Mouse (Mus musculus): ENCODE results near the gene Gdf15. TPM values are rescaled to one million over a fixed set of nuclear protein-coding genes. Genes with fewer than 3 reads are reported as not detected.
A peak's percentile ranks its signal among the peaks of the same experiment; 100 is the strongest.

Gene Gdf15
- polyA plus RNA-seq, 1 experiment from 2014 or later: 0.22 TPM

GRCm38 (mm10) chr8:70622220-70622619, 10.0 kb downstream of the Gdf15 start:
- no peak for ATAC-seq (ENCODE audit: low FRiP score)
- Histone ChIP-seq H3K9ac (replicated peaks) (no peak overlapping the region), H3K4me2 (no peak overlapping the region), H3K27me3 (replicated peaks) (peaks cover 5% of the 10 kb centered on the region; the same call in 1 of the 2 replicates), H3K4me1 (no peaks in the 10 kb centered on the region), H3K27ac (replicated peaks) (no peak overlapping the region), H3K9me3 (replicated peaks) (no peaks in the 10 kb centered on the region), H3K4me3 (replicated peaks) (no peak overlapping the region), H3K36me3 (no peaks in the 10 kb centered on the region)
- 63% methylated on average over 3 of the region's 3 CpGs for WGBS

DNA sequence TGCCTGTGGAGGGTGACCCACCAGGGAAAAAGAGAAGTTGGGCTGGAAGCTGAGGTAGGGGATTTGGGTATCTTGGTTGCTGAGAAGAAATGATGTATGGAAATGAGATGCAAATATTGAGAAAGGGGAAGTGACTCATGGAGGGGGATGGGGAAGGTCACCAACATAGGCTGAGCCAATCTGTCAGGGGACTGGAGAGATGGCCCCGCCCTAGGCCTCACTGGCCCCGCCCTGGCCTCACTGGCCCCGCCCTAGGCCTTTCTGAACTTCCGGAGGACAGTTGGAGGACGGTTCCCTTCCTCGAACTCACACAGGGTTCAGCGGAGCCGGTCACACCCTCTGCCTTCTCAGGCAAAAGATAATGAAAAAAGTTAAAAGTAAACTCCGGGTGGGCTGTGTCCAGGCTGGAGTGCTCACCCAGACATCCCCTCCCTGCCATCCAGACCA, 13.3 kb downstream of the Gdf15 start:
- Histone ChIP-seq H3K27ac (replicated peaks) (no peak overlapping the region), H3K4me1 (no peaks in the 10 kb centered on the region), H3K9me3 (replicated peaks) (no peaks in the 10 kb centered on the region), H3K27me3 (replicated peaks) (peaks cover 5% of the 10 kb centered on the region; the same call in 1 of the 2 replicates), H3K36me3 (no peaks in the 10 kb centered on the region), H3K4me2 (no peak overlapping the region), H3K9ac (replicated peaks) (no peak overlapping the region), H3K4me3 (replicated peaks) (no peak overlapping the region)
- 31% methylated on average over 9 of the region's 9 CpGs for WGBS
- ATAC-seq (ENCODE audit: low FRiP score): no peak

GRCm38 (mm10) chr8:70617985-70618384, 14.3 kb downstream of the Gdf15 start:
- no peaks in the 10 kb centered on the region for H3K9me3 ChIP-seq (replicated peaks)
- H3K4me1 ChIP-seq: no peaks in the 10 kb centered on the region
- WGBS: 83% methylated on average over 11 of the region's 11 CpGs
- H3K27me3 ChIP-seq (replicated peaks): peaks cover 4% of the 10 kb centered on the region; the same call in 1 of the 2 replicates
- no peak overlapping the region for H3K4me3 ChIP-seq (replicated peaks)
- H3K9ac ChIP-seq (replicated peaks): no peak overlapping the region
- H3K36me3 ChIP-seq: no peaks in the 10 kb centered on the region
- no peak overlapping the region for H3K4me2 ChIP-seq
- ATAC-seq (ENCODE audit: low FRiP score): no peak
- no peak overlapping the region for H3K27ac ChIP-seq (replicated peaks)

GRCm38 (mm10) chr8:70616645-70617044, 15.6 kb downstream of the Gdf15 start:
- Histone ChIP-seq H3K27me3 (replicated peaks) (no peaks in the 10 kb centered on the region; the same call in 1 of the 2 replicates), H3K4me2 (no peak overlapping the region), H3K9me3 (replicated peaks) (no peaks in the 10 kb centered on the region), H3K27ac (replicated peaks) (no peak overlapping the region), H3K36me3 (no peaks in the 10 kb centered on the region), H3K9ac (replicated peaks) (no peak overlapping the region), H3K4me3 (replicated peaks) (no peak overlapping the region), H3K4me1 (peaks cover 5% of the 10 kb centered on the region)
- 65% methylated on average over 11 of the region's 11 CpGs for WGBS
- no peak for ATAC-seq (ENCODE audit: low FRiP score)

GRCm38 (mm10) chr8:70615894-70616293, 16.4 kb downstream of the Gdf15 start, which contains the start of gene Lrrc25:
Gene Lrrc25, plus strand, starts transcription at chr8:70616155.
- Histone ChIP-seq H3K4me1 (peaks cover 13% of the 10 kb centered on the region), H3K4me3 (replicated peaks) (no peak within 1 kb of the TSS), H3K9ac (replicated peaks) (no peak within 1 kb of the TSS), H3K27ac (replicated peaks) (no peak within 1 kb of the TSS), H3K27me3 (replicated peaks) (no peaks in the 10 kb centered on the region; the same call in 1 of the 2 replicates), H3K4me2 (no peak within 1 kb of the TSS), H3K36me3 (no peaks in the 10 kb centered on the region), H3K9me3 (replicated peaks) (no peaks in the 10 kb centered on the region)
- 83% methylated on average over 3 of the region's 3 CpGs for WGBS
- ATAC-seq (ENCODE audit: low FRiP score): no peak

GRCm38 (mm10) chr8:70615281-70615680, 17.0 kb downstream of the Gdf15 start:
- peaks cover 19% of the 10 kb centered on the region for H3K4me1 ChIP-seq
- H3K4me2 ChIP-seq: no peak overlapping the region
- no peak overlapping the region for H3K27ac ChIP-seq (replicated peaks)
- 92% methylated on average over 8 of the region's 8 CpGs for WGBS
- no peak for ATAC-seq (ENCODE audit: low FRiP score)
- no peaks in the 10 kb centered on the region; the same call in 1 of the 2 replicates for H3K27me3 ChIP-seq (replicated peaks)
- H3K9me3 ChIP-seq (replicated peaks): no peaks in the 10 kb centered on the region
- no peak overlapping the region for H3K4me3 ChIP-seq (replicated peaks)
- no peak overlapping the region for H3K9ac ChIP-seq (replicated peaks)
- H3K36me3 ChIP-seq: no peaks in the 10 kb centered on the region

- ATAC-seq (ENCODE audit: low FRiP score): no peak
- Histone ChIP-seq H3K27me3 (replicated peaks) (no peaks in the 10 kb centered on the region), H3K9ac (replicated peaks) (no peak overlapping the region), H3K4me3 (replicated peaks) (no peak overlapping the region), H3K27ac (replicated peaks) (no peak overlapping the region), H3K4me1 (peaks cover 27% of the 10 kb centered on the region), H3K36me3 (no peaks in the 10 kb centered on the region), H3K4me2 (no peak overlapping the region), H3K9me3 (replicated peaks) (no peaks in the 10 kb centered on the region)
- WGBS: 63% methylated on average over 5 of the region's 5 CpGs
These were observed 17.8 kb downstream of the Gdf15 start for GRCm38 (mm10) chr8:70614469-70614868.

GRCm38 (mm10) chr8:70613763-70614162, 18.5 kb downstream of the Gdf15 start:
- no peaks in the 10 kb centered on the region for H3K36me3 ChIP-seq
- H3K4me2 ChIP-seq: no peak overlapping the region
- 5% methylated on average over 1 of the region's 1 CpGs for WGBS
- no peak overlapping the region for H3K27ac ChIP-seq (replicated peaks)
- no peaks in the 10 kb centered on the region for H3K9me3 ChIP-seq (replicated peaks)
- H3K9ac ChIP-seq (replicated peaks): no peak overlapping the region
- peaks cover 34% of the 10 kb centered on the region for H3K4me1 ChIP-seq
- H3K4me3 ChIP-seq (replicated peaks): no peak overlapping the region
- H3K27me3 ChIP-seq (replicated peaks): no peaks in the 10 kb centered on the region
- no peak for ATAC-seq (ENCODE audit: low FRiP score)

- Histone ChIP-seq H3K4me1 (peaks cover 51% of the 10 kb centered on the region), H3K36me3 (no peaks in the 10 kb centered on the region), H3K9ac (replicated peaks) (peak overlapping the region; percentile 29), H3K4me2 (peak overlapping the region; percentile 74), H3K27ac (replicated peaks) (peak overlapping the region; percentile 88), H3K9me3 (replicated peaks) (no peaks in the 10 kb centered on the region), H3K27me3 (replicated peaks) (no peaks in the 10 kb centered on the region), H3K4me3 (replicated peaks) (peak overlapping the region; percentile 89)
- under 1% methylated on average over 6 of the region's 6 CpGs for WGBS
- no peak for ATAC-seq (ENCODE audit: low FRiP score)
These were observed 20.4 kb downstream of the Gdf15 start for GRCm38 (mm10) chr8:70611849-70612248.

DNA sequence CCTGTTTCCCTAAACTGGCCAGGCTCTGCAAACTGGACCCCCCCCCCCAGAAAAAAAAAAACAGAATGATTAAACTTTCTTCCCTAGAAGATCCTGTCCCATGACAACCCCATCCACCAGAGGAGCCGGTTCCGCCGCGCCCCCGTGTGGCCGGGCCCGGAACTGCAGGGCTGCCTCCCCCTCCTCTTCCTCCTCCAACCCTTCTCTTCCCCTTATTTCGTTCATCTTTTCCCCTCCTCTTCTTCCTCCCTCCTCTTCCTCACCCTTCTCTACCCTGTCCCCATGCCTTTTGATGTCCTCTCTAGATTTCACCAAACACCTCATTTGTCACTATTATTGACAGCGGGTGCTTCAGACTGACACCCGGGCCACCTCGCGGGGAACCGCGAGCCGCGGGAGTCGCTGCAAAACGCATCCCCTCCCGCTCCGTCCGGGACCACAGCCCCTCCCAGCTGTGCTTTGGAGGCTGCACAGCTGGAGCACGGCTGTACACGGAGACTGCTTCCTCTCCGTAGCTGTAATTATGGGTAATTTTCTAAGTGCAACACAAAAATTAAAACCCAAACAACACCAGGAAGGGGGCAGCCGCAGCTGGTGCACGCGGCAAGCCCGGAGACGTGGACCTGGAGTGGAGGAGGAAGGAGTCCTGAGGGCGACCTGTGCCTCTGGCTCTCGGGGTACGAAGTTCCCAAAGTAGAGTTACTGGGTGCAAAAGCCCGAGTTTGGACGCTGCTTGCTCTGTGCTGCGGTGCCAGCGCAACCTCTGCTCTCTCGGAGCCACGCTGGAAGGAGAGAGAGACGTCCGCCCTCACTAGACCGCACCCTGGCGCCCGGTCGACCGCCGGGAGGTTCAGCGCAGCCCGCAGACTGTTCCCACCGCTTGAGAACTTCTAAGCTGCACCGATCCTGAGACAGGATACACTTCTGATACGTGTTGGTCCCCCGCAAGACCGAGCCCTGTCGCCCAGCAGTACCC, 21.2 kb downstream of the Gdf15 start:
- WGBS: under 1% methylated on average over 54 of the region's 54 CpGs
- peak overlapping the region; percentile 29 for H3K9ac ChIP-seq (replicated peaks)
- H3K27ac ChIP-seq (replicated peaks): peak overlapping the region; percentile 88
- H3K4me2 ChIP-seq: peak overlapping the region; percentile 74
- H3K4me3 ChIP-seq (replicated peaks): peak overlapping the region; percentile 89
- H3K27me3 ChIP-seq (replicated peaks): no peaks in the 10 kb centered on the region
- ATAC-seq (ENCODE audit: low FRiP score): no peak
- H3K9me3 ChIP-seq (replicated peaks): no peaks in the 10 kb centered on the region
- H3K36me3 ChIP-seq: no peaks in the 10 kb centered on the region
- H3K4me1 ChIP-seq: peaks cover 59% of the 10 kb centered on the region

- Histone ChIP-seq H3K9ac (replicated peaks) (peak overlapping the region; percentile 38), H3K4me1 (peaks cover 66% of the 10 kb centered on the region), H3K36me3 (no peaks in the 10 kb centered on the region), H3K9me3 (replicated peaks) (no peaks in the 10 kb centered on the region), H3K4me3 (replicated peaks) (peak overlapping the region; percentile 89), H3K27ac (replicated peaks) (peak overlapping the region; percentile 88), H3K4me2 (peak overlapping the region; percentile 74), H3K27me3 (replicated peaks) (no peaks in the 10 kb centered on the region)
- peak; percentile 15; the same call in 1 of the 2 replicates for ATAC-seq (ENCODE audit: low FRiP score)
- 1% methylated on average over 43 of the region's 45 CpGs for WGBS
These were observed 22.1 kb downstream of the Gdf15 start for GRCm38 (mm10) chr8:70609849-70610795.
